Mouse (Mus musculus): ENCODE measurements around the gene Duox1.

GRCm38 (mm10) chr2:122374012-122374411 lies 58.5 kb downstream of the Duox1 start:
- TF ChIP-seq POLR2A (IDR thresholded peaks at IDR 0.05; ENCODE audit: insufficient read depth, low read depth, low read length): no peak
- TF ChIP-seq CTCF (IDR thresholded peaks at IDR 0.05; ENCODE audit: insufficient read depth, low read depth, low read length): no peak
